Mouse (Mus musculus): Measurements from ENCODE around the gene Jazf1. TPM values are rescaled to one million over a fixed set of nuclear protein-coding genes. Genes with fewer than 3 reads are reported as not detected.

The Jazf1 gene
- total and polyA plus RNA-seq, 3 experiments = 0.42 to 1.7 (median 0.75) TPM

DNA sequence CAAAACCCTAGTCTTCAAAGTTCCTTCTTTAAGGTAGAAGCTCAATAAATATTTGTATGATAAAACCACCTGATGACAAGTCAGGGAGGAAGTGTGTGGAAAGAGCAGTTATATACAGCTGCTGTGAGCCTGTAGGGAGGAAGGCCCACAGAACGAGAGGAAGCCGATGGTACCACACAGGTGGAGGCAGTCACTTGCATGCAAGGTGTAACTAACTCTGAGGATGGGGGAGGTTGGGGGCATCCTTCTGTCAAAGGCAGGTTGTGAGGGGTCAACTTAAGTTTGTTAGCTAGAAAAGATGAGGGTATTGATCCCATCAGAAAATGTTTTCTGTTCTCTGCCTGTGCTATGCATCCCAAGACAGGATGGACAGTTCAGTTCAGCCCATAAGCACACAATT, 200.1 kb downstream of the Jazf1 start:
- no peak for DNase-seq (ENCODE audit: extremely low read depth)
- no peak overlapping the region for H3K27ac ChIP-seq (ENCODE audit: insufficient read depth, low read depth)
- H3K4me2 ChIP-seq (ENCODE audit: insufficient read depth, low read depth, poor library complexity, severe bottlenecking) = no peak overlapping the region
- no peaks in the 10 kb centered on the region for H3K9me3 ChIP-seq (replicated peaks; ENCODE audit: low read length)
- dilution Hi-C loops (cut with MboI; ENCODE audit: extremely low pct_ligation_motif_present, extremely low pct_unique_long_range_greater_than_20kb, low sequenced_read_pairs) = no loop called here
- no peaks in the 10 kb centered on the region for H3K36me3 ChIP-seq (replicated peaks in 1 of 2; ENCODE audit: control insufficient read depth in 1 of 2, insufficient read depth in 1 of 2, low read length in 1 of 2)
- peaks cover 3 to 14% of the 10 kb centered on the region in 2 experiments; a peak in 3 of 4 replicates for H3K4me1 ChIP-seq (ENCODE audit: control insufficient read depth in 1 of 2, insufficient read depth in 2 of 2)
- H3K27me3 ChIP-seq (replicated peaks) = no peaks in the 10 kb centered on the region
- H3K4me3 ChIP-seq (replicated peaks in 1 of 3; ENCODE audit: low read depth in 2 of 3, low read length in 2 of 3, poor library complexity in 1 of 3) = no peak overlapping the region
- H3K9ac ChIP-seq (ENCODE audit: insufficient read depth, low read depth) = no peak overlapping the region
- in situ Hi-C loops (cut with MboI; ENCODE audit: low pct_ligation_motif_present, low pct_unique_long_range_greater_than_20kb, low sequenced_read_pairs) = no loop called here
- no peaks in the 10 kb centered on the region for H3K79me2 ChIP-seq (replicated peaks; ENCODE audit: control insufficient read depth, extremely low read depth, insufficient read depth, poor library complexity, severe bottlenecking)
- TF ChIP-seq BHLHE40 (IDR thresholded peaks at IDR 0.05; ENCODE audit: low read depth, low read length) = no peak
- no peak for TF ChIP-seq ETS1 (conservative IDR thresholded peaks at IDR 0.05; ENCODE audit: low read depth, low read length)
- no peak for TF ChIP-seq MAX (IDR thresholded peaks at IDR 0.05; ENCODE audit: low read length)
- no peak for TF ChIP-seq SIN3A (IDR thresholded peaks at IDR 0.05; ENCODE audit: low read length)
- TF ChIP-seq NRF1 (IDR thresholded peaks at IDR 0.05; ENCODE audit: low read depth, low read length) = no peak
- no peak for TF ChIP-seq CTCF (conservative IDR thresholded peaks at IDR 0.05 in 1 of 2, IDR thresholded peaks at IDR 0.05 in 1 of 2; ENCODE audit: low read depth in 2 of 2, low read length in 2 of 2)
- TF ChIP-seq UBTF (IDR thresholded peaks at IDR 0.05; ENCODE audit: low read depth, low read length) = no peak
- no peak for TF ChIP-seq ZNF384 (IDR thresholded peaks at IDR 0.05; ENCODE audit: low read depth, low read length)
- TF ChIP-seq ZC3H11A (IDR thresholded peaks at IDR 0.05; ENCODE audit: low read depth, low read length) = no peak
- no peak for TF ChIP-seq E2F4 (IDR thresholded peaks at IDR 0.05; ENCODE audit: insufficient replicate concordance, low read depth, low read length)
- no peak for TF ChIP-seq ELF1 (IDR thresholded peaks at IDR 0.05; ENCODE audit: low read depth, low read length)
- TF ChIP-seq HCFC1 (IDR thresholded peaks at IDR 0.05; ENCODE audit: low read depth, low read length) = no peak

- in situ Hi-C loops (cut with MboI; ENCODE audit: low pct_ligation_motif_present, low pct_unique_long_range_greater_than_20kb, low sequenced_read_pairs) = no loop called here
- no peaks in the 10 kb centered on the region for H3K27me3 ChIP-seq (replicated peaks)
- H3K9ac ChIP-seq (ENCODE audit: insufficient read depth, low read depth) = no peak overlapping the region
- no peak for DNase-seq (ENCODE audit: extremely low read depth)
- no peaks in the 10 kb centered on the region for H3K36me3 ChIP-seq (replicated peaks in 1 of 2; ENCODE audit: control insufficient read depth in 1 of 2, insufficient read depth in 1 of 2, low read length in 1 of 2)
- H3K79me2 ChIP-seq (replicated peaks; ENCODE audit: control insufficient read depth, extremely low read depth, insufficient read depth, poor library complexity, severe bottlenecking) = no peaks in the 10 kb centered on the region
- no peaks in the 10 kb centered on the region for H3K9me3 ChIP-seq (replicated peaks; ENCODE audit: low read length)
- dilution Hi-C loops (cut with MboI; ENCODE audit: extremely low pct_ligation_motif_present, extremely low pct_unique_long_range_greater_than_20kb, low sequenced_read_pairs) = no loop called here
- H3K27ac ChIP-seq (ENCODE audit: insufficient read depth, low read depth) = no peak overlapping the region
- no peak overlapping the region for H3K4me3 ChIP-seq (replicated peaks in 1 of 3; ENCODE audit: low read depth in 2 of 3, low read length in 2 of 3, poor library complexity in 1 of 3)
- peaks cover 0 to 3% of the 10 kb centered on the region in 2 experiments; a peak in 1 of 4 replicates for H3K4me1 ChIP-seq (ENCODE audit: control insufficient read depth in 1 of 2, insufficient read depth in 2 of 2)
- TF ChIP-seq JUND (conservative IDR thresholded peaks at IDR 0.05; ENCODE audit: low read depth, low read length) (no peak), ETS1 (conservative IDR thresholded peaks at IDR 0.05; ENCODE audit: low read depth, low read length) (no peak), NRF1 (IDR thresholded peaks at IDR 0.05; ENCODE audit: low read depth, low read length) (no peak)
- H3K4me2 ChIP-seq (ENCODE audit: insufficient read depth, low read depth, poor library complexity, severe bottlenecking) = no peak overlapping the region
These were observed 206.5 kb downstream of the Jazf1 start for GRCm38 (mm10) chr6:52861928-52862327.

DNA sequence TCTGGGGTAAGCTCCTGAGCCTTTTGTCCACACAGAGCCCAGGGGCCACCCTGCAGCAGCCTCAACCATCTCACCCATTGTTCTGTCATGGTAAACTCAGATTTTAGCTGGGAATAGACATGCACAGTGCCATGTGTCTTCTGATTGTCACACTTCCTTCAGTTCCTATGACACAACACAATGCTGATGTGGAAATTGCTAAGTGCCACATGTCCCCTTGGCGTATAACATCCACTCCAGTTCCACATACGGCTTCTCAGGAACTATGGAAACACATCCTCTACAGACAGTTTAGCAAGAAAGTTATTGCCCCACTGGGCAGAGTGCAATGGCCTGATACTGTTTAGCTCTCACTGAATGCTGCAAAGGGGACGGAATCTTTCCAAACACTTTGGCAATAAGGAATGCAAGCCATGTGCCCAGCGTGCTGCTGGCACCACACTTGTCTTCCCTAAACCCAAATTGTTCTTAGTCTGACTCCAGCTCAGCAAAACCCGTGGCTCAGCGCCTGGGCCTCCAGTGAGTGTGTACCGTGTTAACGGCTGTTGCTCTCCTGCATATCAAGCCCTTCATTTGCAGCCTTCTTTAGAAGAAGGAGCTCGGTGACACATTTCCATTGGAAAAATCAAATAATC, 207.1 kb downstream of the Jazf1 start:
- Histone ChIP-seq H3K36me3 (replicated peaks in 1 of 2; ENCODE audit: control insufficient read depth in 1 of 2, insufficient read depth in 1 of 2, low read length in 1 of 2) (no peaks in the 10 kb centered on the region), H3K9ac (ENCODE audit: insufficient read depth, low read depth) (no peak overlapping the region), H3K4me2 (ENCODE audit: insufficient read depth, low read depth, poor library complexity, severe bottlenecking) (no peak overlapping the region), H3K79me2 (replicated peaks; ENCODE audit: control insufficient read depth, extremely low read depth, insufficient read depth, poor library complexity, severe bottlenecking) (no peaks in the 10 kb centered on the region), H3K27me3 (replicated peaks) (no peaks in the 10 kb centered on the region), H3K4me3 (replicated peaks in 1 of 3; ENCODE audit: low read depth in 2 of 3, low read length in 2 of 3, poor library complexity in 1 of 3) (no peak overlapping the region), H3K27ac (ENCODE audit: insufficient read depth, low read depth) (no peak overlapping the region), H3K9me3 (replicated peaks; ENCODE audit: low read length) (no peaks in the 10 kb centered on the region), H3K4me1 (ENCODE audit: control insufficient read depth in 1 of 2, insufficient read depth in 2 of 2) (peaks cover 0 to 3% of the 10 kb centered on the region in 2 experiments; a peak in 1 of 4 replicates)
- TF ChIP-seq EP300 (IDR thresholded peaks at IDR 0.05; ENCODE audit: low read length) = no peak
- no peak for TF ChIP-seq NRF1 (IDR thresholded peaks at IDR 0.05; ENCODE audit: low read depth, low read length)
- no peak for TF ChIP-seq SMC3 (IDR thresholded peaks at IDR 0.05; ENCODE audit: low read depth, low read length)
- TF ChIP-seq ELF1 (IDR thresholded peaks at IDR 0.05; ENCODE audit: low read depth, low read length) = no peak
- TF ChIP-seq ZMIZ1 (IDR thresholded peaks at IDR 0.05; ENCODE audit: low read depth, low read length) = no peak
- TF ChIP-seq MAZ (IDR thresholded peaks at IDR 0.05; ENCODE audit: low read depth, low read length) = no peak
- TF ChIP-seq ZKSCAN1 (IDR thresholded peaks at IDR 0.05; ENCODE audit: borderline replicate concordance, low read depth, low read length) = no peak
- no peak for TF ChIP-seq ZNF384 (IDR thresholded peaks at IDR 0.05; ENCODE audit: low read depth, low read length)
- TF ChIP-seq NELFE (IDR thresholded peaks at IDR 0.05; ENCODE audit: low read depth, low read length) = no peak
- TF ChIP-seq E2F4 (IDR thresholded peaks at IDR 0.05; ENCODE audit: insufficient replicate concordance, low read depth, low read length) = no peak
- in situ Hi-C loops (cut with MboI; ENCODE audit: low pct_ligation_motif_present, low pct_unique_long_range_greater_than_20kb, low sequenced_read_pairs) = no loop called here
- no peak for DNase-seq (ENCODE audit: extremely low read depth)
- dilution Hi-C loops (cut with MboI; ENCODE audit: extremely low pct_ligation_motif_present, extremely low pct_unique_long_range_greater_than_20kb, low sequenced_read_pairs) = no loop called here
